Mouse (Mus musculus) heart, adult 11 months (tissue): ENCODE data around the gene Tspyl1.

ENCODE experiments used
- DNase-seq: peaks from one replicate; pipeline ENCODE4 v3.0.0; 2022

Tspyl1 gene

DNA sequence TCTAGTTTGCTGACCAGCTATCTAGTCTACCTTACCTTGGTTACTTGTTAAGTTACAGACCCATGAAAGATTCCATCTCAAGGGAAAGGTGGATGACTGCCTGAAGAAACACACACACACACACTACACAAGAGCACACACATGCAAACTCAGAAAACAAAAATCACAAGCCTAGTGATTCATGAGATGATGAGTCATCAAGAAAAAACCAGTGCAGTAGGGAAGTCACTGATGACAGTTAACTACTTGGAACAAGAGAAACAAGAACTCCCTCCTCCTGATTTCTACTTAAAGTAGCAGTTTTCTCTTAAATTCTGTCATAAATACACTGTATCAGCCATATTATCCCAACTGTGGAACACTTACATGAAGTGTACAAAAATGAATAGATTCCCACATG lies 25.1 kb downstream of the Tspyl1 start:
- DNase-seq, result no peak

DNA sequence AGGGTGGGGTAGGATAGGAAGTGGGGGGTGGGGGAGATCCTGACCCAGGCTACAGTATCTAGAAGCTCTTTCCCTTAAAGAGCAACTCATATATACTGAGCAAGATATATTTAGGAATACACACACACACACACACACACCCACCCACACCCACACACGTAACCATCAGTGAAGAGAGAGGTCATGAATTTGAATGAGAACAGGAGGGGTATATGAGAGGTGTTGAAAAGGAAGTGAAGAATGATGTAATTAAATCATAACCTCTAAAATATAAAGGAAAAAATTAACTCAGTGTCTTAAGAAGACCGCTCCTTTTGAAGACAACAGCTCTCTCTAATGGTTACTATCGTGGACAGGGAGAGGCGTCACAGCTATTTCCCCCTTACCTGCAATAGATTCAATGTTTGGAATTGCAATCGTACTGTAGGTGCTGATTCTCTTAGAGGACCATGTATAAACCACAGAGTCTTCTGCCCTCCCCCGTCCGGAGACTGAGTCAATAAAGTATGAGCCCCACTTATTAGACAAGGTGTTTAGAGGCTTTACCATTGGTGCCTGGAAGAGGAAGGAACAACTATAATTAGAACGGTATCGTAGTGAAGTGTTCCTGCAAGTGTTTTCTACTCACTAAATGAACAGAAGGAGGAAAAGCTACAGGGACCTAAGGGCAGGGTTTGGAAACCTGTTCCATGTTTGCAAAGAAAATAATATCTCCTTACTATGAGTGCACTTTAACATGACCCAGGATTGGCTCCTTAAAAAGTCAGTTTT lies 28.1 kb downstream of the Tspyl1 start:
- peak; percentile 30 for DNase-seq

DNA sequence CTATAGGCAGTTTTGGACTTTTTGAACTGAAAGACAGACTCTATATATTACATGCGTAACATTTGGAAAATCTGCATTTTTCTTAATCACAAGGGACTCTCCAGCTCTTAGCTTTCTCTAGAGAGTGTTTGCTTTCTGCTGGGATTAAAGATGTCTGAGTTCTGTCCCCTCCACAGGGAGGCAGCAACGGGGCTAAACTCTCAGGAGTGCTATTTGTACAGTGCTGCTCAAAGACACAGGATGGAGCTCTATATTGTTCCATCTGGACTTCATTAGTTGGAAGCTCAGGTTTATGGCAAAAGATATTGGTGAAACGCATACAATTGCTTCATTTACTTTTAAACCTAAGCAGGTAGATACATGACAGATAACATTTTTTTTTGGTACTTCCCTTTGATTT lies 30.5 kb downstream of the Tspyl1 start:
- no peak for DNase-seq

DNA sequence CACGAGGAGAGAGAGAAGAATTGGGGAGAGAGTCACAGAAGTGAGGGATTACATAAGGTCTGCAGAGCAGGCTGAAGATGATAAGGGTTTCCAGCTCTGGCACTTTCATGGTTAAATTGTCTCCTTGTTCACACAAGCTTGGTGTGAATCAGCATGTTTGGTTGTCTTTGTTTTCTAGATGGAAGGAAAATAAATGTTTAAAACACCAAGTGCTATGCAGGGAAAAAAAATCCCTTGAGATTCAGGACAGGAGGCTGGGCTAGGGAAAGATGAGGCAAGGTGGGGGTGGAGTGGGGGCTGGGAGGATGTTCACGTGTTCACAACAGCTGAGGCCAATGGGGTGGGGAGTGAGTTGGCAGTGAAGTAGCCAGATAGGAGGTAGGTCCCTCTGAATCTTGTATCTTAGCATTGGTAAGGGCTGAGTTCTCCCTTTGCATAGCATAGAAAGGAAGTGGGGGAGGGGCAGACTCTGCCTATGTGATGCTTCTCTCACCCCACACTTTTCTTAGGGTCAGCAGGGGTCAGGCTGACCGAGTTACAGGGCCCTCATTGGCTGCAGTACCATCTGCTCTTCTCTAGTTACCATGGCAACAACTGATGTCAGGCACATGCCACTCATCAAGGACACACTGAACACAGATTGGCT lies 34.7 kb downstream of the Tspyl1 start:
- peak; percentile 90 for DNase-seq

DNA sequence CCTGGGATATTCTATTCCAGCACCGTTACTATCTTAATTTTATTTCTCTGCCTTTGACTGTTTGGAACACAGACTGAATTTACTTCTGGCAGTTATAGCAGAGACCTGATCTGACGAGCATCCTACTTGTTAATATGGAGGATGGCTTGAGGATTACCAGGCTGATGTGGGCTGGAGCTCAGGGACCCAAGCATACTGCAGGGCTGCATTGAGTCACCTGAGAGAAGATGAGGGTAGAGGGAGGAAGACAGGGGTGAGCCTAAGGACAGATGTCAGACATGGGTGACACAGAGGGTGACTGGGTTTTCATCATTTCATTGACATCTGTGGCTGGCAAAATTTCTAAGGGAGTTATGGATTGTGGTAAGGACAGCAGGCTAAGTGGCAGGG lies 35.2 kb downstream of the Tspyl1 start:
- DNase-seq, result no peak

DNA sequence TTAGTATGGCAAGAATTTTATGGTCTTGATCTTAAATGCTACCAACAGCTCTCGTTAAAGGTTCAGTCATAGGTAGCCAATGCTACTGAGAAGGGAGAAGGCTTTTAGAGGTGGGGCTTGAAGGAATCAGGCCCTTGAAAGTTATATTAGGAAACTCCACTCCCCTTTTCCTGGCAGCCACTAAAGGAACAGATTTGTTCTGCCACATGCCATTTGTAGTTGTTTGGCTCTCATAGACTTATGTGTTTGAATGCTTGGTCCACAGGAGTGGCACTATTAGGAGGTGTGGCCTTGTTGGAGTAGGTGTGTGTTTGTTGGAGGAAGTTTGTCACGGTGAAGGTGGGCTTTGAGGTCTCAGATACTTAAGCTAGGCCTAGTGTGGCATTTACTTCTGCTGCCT lies 38.8 kb downstream of the Tspyl1 start:
- DNase-seq, result peak; percentile 90

DNA sequence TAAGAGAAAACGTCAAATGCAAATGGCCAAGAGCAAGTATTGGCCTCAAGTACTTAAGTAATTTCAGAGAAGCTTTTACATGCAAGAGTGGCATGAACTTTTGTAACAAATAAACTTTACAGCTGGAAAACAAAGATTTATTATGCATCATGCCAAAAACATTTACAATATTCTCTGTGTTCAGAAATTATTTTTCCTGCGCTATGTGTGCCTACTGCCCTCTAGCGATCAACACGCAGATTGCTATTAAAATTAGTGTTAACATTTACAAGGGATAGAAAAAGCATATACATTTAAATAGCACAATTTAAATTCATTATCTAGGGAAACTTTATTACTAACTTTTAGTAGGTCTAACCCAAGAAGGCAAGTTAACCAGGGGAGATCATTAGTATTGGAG lies 44.7 kb downstream of the Tspyl1 start:
- DNase-seq, result no peak

DNA sequence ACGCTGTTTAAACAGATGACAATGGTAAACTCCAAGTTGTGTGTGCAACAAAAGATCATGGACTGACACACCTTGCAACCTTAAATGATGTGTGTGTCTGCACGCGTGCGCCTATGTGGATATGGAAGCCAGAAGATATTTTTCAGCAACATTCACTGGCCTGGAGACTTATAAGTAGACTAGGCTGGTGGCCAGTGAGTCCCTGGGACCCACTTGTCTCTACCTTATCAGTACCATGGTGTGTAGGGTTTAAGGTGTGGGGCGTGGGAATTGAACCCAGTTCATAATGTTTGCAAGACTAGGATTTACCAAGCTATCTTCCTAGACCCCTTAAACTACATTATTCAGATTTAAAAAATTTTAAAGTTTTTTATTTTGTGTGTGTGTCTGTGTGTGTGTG lies 45.2 kb downstream of the Tspyl1 start:
- no peak for DNase-seq

DNA sequence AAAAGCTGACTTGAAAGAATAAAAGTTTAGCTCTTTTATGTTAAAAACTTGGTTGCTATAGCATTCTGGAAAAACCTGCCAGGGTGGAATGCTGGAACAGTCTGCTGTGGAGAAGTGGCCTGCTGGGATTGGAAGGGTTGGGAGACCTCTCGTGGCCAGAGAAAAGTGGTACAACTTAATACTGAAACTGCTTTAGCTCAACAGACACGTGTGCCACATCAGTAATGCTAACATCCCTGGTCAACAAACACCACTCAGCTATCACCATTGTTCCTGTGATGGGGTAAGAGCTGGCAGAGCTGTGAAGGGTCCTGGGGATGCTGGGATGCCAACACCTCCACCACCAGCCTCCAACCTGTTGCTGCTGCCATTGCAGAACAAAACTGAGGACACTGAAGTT lies 46.3 kb downstream of the Tspyl1 start:
- no peak for DNase-seq
